Mouse (Mus musculus): ENCODE measurements around the gene Asna1.

The Asna1 gene

DNA sequence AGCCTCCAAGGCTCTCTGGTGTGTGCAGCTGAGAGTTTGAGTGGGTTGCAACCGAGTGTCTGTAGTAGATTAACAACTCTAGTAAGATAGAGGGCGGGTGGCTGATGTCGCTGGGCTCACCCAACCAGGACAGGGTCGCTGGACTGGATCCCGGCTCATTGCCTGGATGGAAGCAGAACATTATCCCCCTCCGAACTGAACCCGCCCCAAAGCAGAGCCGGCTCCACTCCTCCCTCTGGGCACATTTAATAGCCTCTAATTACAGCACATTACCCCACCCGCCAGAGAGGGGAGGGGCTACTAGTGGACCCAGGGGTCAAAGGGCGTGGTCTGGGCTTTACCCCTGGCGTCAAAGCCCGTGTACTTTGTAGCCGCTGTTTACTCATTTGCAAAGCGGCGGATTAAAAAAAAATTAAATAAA, 35.8 kb downstream of the Asna1 start:
- DNase-seq (ENCODE audit: low read depth), result peak; percentile 67

DNA sequence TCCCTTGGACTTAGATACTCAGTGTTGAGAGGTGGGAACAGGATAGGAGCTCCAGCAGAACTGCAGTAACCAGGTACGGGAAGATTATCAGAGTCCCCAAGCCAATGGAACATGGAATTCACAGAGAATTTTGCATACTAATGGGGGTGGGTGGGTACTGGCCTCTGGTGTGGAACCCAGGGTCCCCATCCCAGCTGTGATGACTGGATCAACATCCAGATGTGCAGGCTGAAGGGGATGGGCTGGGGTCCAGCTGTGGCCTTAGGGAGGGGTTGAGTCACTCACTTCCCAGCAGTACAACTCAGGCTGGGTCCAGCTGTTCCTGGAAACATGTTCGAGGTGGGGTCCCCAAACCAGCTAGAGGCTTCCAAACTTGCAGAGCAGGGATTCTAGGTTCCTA, 37.2 kb downstream of the Asna1 start:
- peak; percentile 53 for DNase-seq (ENCODE audit: low read depth)

DNA sequence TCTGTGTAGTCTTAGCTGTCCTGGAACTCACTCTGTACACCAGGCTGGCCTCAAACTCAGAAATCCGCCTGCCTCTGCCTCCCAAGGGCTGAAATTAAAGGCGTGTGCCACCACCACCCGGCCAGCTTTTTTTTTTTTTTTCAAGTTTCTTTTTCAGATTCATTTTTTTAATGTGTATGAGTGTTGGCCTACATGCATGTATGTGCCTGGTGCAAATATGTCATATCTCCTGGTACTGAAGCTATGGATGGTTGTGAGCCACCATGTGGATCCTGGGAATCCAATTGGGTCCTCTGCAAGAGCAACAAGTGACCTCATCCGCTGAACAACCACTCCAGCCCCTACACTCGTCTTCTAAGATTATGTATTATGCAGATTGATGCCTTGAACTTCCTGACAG, 37.7 kb downstream of the Asna1 start:
- DNase-seq (ENCODE audit: low read depth), result no peak

DNA sequence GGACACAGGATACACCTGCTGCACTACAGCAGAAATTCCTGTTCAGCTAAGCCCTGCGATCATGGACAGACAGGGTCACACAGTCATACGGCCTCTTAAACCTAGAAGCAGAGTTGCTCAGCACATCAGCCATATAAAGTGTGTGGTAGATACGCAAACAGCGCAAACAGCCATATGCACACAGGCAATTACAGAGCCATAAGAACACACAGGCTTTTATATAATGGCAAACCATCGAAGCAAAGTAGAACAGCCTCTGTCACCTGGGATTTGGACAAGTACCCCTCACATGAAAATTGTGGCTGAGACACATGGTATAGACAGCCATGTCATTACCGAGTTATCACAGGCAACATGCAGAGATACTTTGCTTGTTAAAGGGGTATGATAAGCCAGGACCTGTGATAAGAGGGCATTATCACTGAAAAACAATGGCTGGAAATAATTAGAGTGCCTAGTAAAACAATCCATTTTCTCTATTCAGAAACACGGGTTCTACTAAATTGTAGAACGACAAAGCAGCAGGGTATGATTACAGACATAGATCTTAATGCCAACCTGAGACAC, 38.6 kb downstream of the Asna1 start:
- DNase-seq (ENCODE audit: low read depth), result no peak

DNA sequence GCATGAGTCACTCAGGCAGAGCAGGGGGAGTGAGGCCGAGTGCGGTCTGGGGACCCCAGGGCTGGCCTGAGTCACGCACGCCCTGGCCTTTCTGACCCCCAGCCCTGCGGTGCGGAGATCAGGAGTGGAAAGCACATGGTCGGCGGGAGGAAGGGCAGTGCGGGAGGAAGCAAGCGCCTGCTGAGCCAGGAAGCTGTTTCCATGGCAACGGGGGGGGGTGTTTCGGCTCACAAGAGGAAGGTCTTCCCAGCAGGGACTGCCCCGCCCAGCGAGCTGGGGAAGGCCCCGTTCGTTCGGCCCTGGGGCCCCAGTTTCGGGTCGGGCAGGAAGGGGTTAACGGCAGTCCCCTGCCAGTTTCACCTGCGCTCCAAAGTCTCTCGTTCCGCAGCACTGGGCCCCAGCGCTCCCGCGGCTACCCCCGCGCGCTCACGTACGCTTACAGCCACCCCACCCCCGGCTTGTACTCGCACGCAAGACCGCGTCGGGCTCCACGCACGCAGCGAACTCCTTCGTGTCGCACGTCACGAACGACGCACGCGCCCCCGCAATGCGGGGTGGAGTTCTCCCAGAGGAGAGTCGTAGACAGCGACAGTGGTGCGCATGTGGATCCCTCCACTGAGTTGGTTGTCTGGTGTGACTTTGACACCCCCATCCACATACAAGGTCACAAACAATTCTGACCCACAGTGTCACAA, 39.2 kb downstream of the Asna1 start:
- peak; percentile 89 for DNase-seq (ENCODE audit: low read depth)

DNA sequence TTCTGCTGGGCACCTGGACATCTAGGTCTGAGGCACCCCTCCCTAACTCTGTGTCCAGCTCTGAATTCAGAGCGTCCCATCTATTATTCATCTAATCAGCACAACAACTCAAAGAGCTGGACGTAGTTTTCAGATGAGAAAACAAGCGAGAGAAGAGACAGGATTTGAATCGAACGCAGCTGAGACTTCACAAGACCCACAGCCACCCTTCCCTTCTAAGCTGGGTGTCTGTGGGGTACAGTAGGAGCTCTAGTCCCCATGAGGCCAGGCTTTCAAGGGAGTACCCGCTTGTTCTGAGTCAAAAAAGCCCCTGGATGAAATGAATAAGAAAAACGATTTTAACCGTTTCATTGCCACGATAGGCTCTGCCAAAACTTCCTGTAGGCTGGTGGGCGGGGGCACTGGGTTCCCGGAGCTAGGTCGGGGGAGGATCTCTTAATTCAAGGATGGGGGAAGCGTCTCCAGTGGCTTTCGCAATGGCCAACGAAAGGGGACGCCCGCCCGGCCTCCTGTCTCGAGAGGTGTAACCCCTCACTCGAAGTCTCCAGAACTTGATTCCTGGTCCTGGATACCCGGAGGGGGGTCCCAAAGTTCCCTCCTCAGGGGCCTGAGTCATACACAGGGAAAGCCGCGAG, 39.9 kb downstream of the Asna1 start:
- DNase-seq (ENCODE audit: low read depth), result no peak

DNA sequence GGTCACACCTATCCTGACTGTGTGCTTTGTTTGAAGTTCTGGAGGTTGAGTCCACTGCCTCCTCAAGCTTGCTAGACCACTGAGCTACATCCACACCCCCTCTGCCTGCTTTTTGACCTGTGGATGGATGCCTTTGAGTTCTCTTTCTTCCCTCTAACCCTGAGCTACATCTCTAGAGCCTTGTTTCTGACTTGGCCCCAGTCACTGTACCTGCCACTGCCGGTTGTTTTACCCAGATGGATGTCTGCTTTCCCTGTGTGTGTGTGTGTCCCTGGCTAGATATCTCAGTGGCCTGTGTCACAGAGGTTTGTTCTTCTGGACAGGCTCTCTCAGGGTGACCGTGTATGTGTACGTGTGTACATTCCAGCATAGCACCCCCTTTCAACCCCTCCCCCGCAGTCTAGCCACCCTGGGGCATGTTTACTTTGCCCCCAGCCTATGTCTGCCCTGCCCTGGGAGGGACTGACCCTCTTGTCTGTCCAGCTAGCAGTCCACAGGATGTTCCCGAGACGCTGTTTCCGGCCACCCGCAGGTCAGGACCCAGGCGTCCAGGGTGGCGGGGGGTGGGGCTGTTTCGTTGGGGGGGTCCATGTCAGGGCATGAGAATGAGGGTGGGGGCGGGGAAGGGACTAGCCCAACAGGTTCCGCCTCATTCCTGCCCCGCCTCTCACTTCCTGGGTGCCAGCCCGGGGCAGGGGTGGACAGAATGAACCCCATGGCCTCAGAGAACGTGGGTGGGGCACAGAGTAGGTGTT, 40.6 kb downstream of the Asna1 start:
- no peak for DNase-seq (ENCODE audit: low read depth)

DNA sequence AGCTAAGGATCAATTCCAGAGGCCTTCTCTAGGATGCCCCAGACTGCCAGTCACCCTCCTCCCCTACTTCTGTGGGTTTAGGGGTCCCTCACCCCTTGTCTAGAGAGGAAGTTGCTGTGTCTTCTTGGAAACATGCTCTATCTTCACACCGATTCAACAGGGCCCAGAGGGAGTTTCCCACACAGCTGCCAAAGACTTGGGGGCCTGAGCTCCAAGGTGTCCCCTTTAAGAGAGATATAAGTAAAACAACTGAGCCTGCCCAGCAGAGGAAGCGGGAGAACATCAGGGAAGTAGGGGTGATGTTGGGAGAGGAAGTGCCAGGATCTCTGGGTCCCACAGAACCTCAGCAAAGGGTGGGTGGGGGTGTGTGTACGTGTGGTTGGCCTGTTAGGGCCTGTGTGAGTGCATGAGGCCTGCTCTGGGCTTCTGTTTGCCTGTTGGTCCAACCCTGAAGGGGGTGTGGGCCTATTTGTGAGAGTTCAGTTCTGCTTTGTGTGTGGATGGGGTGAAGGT, 42.5 kb downstream of the Asna1 start:
- DNase-seq (ENCODE audit: low read depth), result no peak

DNA sequence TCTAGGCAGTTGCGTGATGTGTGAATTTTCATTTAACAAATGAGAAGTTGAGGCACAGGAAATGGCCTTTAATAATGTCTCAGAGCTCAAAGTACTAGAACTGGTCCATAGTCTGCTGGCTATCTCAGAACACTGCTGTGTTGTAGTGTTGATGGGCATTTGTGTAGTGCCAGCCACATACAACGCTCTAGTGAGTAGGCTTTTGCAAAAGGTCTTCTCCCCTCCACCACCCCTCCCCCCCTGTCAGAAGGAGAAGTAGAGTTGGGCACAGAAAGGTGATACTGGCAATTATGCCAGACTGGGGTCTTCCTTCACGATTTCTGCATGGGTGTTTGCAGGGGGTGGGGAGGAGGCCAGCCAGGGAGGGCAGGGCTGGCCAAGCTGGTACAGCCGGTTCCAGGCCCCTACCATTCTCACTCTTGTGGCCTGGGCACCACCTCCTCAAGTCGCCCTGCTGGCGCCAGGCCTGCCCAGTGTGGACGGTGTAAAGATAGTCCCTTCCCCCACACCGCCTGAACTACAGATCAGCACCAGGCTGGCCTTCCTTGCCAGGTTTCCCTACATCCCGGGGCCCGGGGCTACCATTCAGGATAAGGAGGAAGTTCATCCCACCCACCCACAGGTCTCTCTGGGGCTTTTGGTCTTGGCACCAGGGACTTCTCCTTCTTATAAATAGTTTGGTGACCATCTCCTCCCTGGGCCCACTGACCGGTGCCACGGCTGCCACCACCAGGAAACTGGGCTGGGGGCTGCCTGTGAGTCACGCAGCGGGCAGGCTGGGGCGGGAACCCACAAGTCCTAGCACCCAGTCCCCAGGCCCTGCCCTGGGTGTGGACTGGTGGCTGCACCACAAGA, 43.2 kb downstream of the Asna1 start:
- DNase-seq (ENCODE audit: low read depth), result no peak

DNA sequence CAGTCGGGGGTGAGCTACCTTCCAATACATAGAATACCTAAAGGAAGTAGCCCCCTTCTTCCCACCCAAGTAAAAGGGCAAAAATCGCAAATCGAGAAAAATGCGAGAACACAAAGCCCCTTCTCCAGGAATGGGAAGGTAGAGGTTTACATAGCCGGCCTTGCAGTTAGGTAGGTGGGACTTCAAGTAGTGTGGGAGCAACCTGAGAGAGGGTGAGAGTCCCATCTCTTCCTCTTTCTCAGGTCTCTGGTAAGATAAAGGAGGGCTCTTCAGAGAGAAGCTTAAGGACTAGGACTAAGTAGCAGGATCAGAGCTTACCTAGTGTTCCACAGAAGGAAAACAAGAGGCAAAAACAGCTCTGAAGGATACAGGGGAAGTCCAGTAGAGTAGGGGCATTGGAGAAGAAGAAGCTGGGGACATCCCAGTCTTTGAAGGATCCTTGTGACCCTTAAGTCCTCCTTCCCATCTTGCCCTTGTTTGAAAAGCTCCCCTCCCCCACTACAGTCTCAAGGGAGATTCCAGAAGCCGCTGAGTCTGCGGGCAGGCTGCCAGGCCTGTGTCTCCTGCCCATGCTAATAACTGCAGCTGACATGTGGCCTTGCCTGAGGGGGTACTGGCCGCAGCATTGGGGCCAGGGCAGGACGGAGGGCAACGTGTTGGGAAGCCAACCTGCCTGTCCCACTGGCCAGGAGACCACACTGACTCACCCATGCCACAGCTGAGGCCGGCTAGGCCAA, 44.3 kb downstream of the Asna1 start:
- peak; percentile 94 for DNase-seq (ENCODE audit: low read depth)

DNA sequence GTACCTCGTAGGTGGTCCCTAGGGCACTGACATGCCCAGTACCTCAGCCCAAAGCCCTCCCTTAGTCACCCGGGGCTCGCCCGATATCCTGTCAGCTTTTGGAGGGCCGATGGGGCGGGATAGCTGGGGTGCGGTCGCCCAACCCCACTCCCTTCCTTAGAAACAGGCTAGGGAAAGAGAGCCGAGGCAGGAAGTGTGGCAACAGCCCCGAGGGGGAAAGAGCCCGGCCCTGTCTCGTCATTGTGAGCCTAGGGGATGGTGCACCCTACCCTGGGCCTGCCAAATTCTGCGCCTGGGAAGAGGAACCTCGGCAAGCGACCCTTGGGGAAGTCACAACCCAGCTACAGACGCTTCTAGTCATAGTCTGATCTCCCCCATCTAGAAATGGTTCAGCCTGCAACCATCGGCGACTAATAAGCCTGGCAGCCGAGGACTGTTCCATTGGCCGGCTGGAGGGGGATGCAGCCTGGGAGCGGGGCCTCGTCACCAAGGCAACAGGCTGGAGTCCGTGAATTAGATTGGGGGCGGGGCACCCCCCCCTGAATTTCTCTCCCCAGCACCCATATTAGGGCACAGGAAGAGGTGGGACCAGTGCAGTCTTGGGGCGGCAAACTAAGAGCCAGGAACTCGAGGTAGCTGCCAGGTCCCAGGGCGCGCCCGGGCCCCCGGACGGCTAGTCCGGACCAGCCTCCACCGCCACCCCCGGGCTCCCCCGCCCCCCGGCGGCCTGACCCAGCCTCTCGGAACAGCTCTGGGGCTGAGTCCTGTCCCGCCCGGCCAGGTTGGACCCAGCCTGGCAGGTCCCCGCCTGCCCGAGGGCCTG, 45.3 kb downstream of the Asna1 start:
- DNase-seq (ENCODE audit: low read depth), result peak; percentile 97

DNA sequence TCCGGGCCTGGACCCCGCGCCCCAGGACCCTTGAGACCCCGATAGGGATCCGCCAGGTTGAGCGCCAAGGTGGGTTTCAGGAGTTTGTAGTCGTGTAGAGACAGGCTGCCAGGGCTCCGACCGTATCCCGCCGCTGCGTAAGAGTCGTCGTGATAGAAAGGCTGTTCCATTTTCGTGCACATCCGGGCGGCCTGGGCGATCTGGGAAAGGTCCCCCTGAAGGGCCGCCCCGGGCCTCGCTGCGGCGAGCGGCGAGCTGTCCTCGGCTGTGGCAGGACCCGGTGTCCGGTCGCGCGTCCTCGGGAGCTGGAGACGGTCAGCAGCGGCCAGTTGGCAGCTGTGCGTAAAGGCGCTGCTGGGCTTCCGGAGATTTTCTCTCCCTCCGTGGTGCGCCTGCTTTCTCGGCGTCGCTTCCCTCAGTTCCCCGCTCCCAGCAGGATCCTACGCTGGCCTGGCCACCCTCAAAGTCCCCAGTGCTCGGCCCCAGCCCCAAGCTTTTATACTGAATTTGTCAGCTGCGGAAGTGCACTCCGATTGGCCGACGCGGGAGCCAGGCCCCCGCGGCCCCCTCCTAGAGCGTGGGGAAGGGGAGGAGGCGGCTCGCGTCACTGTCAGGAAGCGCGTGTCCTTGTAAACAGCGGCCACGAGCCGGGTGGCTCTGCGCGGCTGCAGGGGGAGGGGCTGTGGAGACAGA, 46.7 kb downstream of the Asna1 start, which contains the start of gene Junb:
Junb (minus strand) TSS at position 471 of the 693 bp plus-strand sequence.
- DNase-seq (ENCODE audit: low read depth), result peak; percentile 96

DNA sequence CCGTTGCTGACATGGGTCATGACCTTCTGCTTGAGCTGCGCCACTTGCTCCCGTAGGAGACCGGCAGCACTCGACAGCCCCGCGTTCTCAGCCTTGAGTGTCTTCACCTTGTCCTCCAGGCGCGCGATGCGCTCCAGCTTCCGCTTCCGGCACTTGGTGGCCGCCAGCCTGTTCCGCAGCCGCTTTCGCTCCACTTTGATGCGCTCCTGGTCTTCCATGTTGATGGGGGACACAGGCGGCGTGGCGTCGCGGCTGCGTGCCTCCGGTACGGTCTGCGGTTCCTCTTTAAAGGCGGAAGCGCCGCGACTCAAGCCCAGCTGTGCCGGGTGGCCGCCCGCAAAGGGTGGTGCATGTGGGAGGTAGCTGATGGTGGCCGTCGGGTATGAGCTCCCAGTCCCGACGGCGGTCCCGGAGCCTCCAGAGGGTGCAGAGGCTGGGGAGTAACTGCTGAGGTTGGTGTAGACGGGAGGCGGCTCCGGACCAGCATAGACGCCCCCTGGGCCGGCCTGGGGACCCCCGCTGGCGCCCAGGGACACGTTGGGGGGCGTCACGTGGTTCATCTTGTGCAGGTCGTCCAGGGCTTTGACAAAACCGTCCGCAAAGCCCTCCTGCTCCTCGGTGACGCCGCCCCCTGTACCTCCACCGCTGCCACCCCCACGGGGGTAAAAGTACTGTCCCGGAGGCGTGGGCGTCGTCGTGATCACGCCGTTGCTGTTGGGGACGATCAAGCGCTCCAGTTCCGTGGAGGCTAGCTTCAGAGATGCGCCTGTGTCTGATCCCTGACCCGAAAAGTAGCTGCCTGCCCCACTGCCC, 47.4 kb downstream of the Asna1 start:
- DNase-seq (ENCODE audit: low read depth), result peak; percentile 65

DNA sequence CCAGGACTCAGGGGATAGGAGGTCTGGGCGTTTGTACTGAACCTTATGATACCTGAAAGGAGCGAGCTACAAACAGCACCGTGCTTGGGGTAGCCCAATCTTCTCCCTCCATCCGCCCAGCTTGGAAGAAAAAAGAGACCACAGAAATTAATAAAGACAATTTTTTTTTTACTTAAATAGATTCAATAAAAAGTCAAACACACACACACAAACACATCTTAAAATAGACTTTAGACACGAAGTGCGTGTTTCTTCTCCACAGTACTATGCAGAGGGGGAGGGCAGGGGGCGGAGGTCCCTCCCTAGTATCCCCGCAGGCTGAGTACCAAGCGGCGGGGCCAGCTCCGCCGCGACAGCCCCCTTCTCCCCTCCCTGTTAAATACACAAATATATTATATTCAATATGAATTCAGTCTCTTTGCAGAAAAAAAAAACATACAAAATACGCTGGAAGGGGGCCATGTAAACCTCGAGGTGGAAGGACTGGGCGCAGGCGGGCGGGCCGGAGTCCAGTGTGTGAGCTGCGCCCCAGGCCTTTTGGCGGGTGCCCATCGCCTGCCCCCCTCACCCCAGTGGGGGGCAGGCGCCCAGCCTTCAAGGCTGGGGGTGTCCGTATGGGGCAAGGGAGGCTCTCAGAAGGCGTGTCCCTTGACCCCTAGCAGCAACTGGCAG, 48.2 kb downstream of the Asna1 start:
- peak; percentile 72 for DNase-seq (ENCODE audit: low read depth)

DNA sequence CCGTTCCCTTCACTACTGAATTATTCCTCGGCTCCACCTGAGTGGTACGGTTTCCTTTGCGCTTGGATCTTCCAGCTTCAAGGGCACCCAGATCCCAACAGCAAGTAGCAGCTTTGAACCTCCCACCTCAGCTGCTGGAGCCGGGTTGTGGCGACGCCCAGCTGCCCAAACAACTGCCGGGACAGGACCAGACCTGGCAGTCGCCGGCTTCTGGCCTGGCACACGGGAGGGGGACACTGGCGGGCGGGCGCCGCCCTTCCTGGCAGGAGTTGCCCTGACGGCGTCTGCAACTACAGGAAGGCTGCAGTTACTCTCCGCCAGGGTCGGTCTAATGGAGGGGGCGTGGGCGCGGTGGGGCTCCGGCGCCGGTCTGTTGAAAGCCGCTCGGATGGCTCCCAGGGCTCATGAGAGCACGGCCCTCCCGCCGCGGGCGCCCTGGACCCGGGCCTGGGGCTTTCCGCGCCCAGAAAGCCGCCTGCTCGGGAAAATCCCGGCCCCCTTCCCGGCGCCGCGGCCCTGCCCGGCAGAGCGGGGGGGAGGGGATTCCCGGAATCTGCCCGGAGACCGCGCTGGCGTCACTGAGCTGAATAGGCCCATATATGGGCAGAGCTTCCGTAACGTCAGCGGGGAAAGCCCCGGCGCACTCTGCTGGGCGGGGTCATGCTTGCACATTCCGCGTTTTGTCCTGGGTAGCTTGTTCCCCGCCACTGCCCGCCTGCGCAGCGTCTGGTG, 48.9 kb downstream of the Asna1 start:
- peak; percentile 97 for DNase-seq (ENCODE audit: low read depth)

DNA sequence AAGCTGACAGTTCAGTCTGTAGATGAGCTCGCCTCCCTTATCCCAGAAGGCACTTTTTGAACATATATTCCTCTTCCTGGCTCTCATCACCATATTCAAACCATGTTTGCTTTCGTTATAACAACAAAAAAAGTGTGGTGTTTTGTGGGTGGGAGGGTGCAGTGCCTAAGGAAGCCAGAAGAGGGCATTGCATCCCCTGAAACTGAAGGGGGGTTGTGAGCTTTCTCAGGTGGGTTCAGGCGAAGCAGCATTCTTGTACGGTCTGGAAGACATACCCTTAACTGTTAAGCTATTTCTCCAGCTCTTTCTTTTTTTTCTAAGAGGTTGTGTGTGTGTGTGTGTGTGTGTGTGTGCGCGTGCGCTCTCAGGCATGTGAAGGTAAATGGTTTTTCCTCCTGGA, 49.6 kb downstream of the Asna1 start:
- DNase-seq (ENCODE audit: low read depth), result peak; percentile 87

DNA sequence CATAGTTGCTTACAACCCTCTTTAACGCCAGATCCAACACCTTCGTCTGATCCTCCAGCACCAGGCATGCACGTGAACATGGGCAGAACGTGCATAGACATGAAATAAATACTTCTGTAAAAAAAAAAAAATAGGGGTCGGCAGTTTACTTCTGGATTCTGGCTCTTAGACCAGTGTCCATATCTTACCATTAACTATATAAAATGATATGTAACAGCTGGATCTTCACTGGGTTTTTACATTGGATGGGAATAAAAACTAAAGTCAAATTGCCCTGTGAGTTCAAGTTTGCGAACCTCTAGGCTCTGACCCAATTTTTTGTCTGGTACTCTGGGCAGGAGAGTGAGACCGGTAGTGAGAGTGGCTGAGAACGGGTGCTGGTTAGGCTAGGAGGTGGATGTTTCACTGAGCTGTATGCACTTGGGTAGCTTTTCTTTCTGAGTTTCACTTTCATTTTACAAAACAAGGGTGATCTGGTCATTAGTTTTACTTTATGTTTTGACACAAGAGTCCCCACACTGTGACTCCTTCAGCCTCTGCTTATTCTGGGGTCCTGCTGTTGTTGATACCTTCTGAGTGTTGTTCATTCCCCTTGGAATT, 50.4 kb downstream of the Asna1 start:
- DNase-seq (ENCODE audit: low read depth), result no peak

Measured in NIH3T3 (cell line).